Mouse (Mus musculus) kidney, postnatal 14 days (tissue): ENCODE data around the gene Atp6v1a.

ENCODE experiments used
- DNase-seq: peaks from one replicate; pipeline ENCODE4 v3.0.0; 2022; ENCODE audit warnings: mixed read lengths

Gene Atp6v1a

DNA sequence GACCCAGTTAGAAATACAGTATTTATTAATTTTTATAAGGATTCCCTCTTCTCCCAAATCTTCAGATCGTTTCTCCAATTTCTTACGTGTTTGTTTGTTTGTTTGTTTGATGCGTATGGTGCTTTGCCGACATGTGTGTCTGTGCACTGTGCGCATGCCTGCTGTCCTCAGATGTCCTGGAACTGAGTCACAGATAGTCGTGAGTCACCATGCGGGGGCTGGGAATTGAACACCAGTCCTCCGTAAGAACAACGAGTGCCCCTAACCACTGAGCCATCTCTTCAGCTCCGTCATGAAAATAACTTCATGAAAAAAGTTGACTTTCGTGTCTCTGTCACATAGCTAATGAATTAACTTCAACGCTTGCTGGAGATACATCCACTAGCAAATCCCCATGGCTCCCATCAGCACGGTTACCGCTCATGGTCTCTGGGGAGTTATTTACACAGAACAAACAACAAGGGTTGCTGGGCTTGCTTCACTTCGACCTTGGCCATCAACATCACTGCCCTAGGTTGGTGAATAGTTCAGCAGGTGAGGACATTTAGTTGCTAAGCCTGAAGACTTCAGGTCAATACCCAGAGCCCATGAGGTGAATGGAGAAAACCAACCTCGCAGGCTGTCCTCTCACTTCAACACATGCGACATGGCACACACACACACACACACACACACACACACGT, 78.8 kb downstream of the Atp6v1a start:
- DNase-seq: no peak

DNA sequence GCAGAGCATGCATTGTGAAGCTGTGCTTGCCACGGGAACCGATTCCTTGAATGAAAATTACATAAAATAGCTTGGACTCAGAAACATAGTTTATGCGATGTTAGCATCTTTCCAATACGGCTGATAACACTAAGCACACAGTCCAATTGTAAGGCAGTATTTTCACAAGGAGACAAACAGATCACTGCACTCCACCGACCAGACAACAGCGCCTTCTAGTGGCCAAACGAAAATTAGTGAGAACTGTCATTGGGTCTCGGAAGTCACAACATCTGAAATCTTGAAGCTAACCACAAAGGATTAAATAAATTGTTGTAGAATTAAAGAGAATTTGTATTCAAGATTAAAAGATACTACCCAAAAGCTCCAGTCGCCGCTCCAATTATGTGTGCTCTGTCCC, 80.8 kb downstream of the Atp6v1a start:
- DNase-seq: peak; percentile 78

DNA sequence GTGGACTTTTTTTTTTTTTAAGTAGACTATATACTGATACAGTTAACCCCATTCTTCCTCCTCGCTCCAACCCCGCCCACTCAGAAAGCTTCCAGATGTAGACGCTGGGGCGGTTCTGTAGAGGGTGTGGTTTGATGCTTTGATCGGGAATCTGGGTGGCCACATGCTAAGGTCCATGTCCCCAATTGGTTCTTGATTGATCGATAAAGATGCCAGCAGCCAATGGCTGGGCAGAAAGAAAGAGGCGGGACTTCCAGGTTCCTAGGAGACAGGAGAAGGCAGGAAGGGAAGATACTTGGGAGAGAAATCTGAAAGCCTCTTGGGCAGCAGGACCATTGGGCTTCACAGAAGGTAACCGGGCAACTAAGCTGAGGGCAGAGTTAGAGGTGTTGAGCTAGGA, 83.7 kb downstream of the Atp6v1a start:
- no peak for DNase-seq

DNA sequence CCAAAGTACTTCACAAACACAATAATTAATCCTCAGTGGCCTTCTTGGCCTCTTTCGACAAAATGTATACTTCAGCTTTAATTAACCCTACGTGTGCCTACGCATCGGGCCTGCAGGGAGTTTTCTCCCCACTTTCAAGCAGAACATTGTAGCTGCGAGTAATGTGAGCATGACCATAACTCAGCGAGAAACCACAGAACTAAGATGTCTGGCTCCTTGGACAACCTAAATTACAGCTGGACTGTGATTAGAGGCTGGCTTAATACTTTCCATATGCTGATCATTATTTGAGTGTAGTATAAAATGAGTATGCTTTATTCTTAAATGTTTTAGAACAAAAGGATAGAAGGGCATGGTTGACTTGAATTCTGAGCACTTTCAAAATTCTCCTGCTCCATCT, 86.2 kb downstream of the Atp6v1a start:
- DNase-seq: no peak

DNA sequence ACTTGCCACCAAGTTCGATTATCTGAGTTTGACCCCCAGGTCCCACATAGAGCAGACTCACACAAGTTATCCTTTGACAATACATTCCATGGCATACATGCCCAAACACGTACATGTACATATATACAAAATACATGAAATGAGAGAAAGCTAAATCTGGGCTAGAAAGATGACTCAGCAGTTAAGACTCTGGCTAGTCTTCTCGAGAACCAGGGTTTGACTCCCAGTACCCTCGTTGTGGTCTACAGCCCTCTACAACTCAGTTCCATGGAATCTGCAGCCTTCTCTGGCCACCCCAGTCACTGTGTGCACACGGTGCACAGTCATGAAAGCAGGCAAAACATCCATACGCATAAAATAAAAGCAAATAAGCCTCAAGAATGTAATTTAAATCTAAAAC, 87.1 kb downstream of the Atp6v1a start:
- no peak for DNase-seq

DNA sequence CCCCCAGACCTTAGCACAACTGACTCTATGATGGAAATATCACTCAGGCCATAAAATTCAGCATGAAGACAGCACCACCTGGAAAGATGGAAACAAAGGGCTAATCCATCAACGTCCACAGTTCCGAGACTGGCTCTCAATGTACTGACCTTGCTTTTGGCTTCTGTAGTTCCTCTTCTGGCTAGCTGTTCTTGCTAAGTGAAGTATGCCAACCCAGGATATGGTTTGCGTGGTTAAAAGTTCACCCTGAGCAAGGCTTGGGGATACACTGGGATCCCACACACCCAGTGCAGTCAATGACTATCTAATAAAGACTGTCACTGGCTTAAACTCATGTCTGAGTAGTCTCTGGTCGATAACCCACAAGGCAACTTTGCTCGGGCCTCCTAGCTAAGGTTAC, 89.4 kb downstream of the Atp6v1a start:
- no peak for DNase-seq

DNA sequence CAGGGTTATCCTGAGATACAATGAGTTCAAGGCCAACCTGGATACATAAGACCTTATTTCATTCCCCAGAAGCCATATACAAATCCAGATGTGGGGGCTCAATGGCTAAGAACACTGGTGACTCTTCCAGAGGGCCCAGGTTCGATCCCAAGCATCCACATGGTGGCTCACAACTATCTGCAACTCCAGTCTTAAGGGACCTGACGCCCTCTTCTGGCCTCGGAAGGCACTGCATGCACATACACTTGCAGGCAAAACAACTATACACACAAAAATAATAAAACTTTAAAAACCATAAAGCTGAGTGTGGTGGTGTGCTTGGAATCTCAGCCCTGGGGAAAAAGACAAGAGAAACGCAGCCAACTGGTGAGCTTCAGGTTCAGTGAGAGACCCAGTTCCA, 100.4 kb downstream of the Atp6v1a start:
- DNase-seq: no peak
